Mouse (Mus musculus) ovary, adult 10 weeks (tissue): ENCODE results near the gene Wdr83. TPM values are rescaled to one million over a fixed set of nuclear protein-coding genes. Genes with fewer than 3 reads are reported as not detected.

ENCODE experiments used
- polyA plus RNA-seq: library from polyadenylated mRNA; stranded (reverse); fragments of 350-450 nt; fragmentation: Illumina TruSeq; extraction: RNeasy Lipid Tissue Mini Kit (QIAGEN cat#74804); gene quantifications from one replicate; pipeline ENCODE4 v1.2.3, GENCODE M21; 2014

The Wdr83 gene
- polyA plus RNA-seq, result 1.00 TPM

GRCm38 (mm10) chr8:85081216-85081555 is at the start of gene Wdr83:
TSS of gene Wdr83 (minus strand) at chr8:85081306.

GRCm38 (mm10) chr8:85122995-85123394 is 41.9 kb upstream of the Wdr83 start, which contains the start of gene Zfp791:
TSS of gene Zfp791 (minus strand) at chr8:85123095.

GRCm38 (mm10) chr8:85083108-85083813 is 2.2 kb upstream of the Wdr83 start, which contains the start of gene Man2b1:
TSS of gene Man2b1 (plus strand) at chr8:85083270.

GRCm38 (mm10) chr8:85080532-85081215 is 432 bp downstream of the Wdr83 start, which contains the start of gene Wdr83os:
TSS of gene Wdr83os (plus strand) at chr8:85080740.

GRCm38 (mm10) chr8:85071514-85072281 is 9.4 kb downstream of the Wdr83 start, which contains the start of gene Dhps:
TSS of gene Dhps (plus strand) at chr8:85071757.

GRCm38 (mm10) chr8:85067982-85068381 is 13.1 kb downstream of the Wdr83 start, which contains the start of gene Gm5741:
TSS of gene Gm5741 (minus strand) at chr8:85067982.

GRCm38 (mm10) chr8:85059879-85060616 is 21.1 kb downstream of the Wdr83 start, which contains the start of gene Fbxw9:
TSS of gene Fbxw9 (plus strand) at chr8:85060055.

GRCm38 (mm10) chr8:85036718-85037365 is 44.3 kb downstream of the Wdr83 start, which contains the start of gene Tnpo2:
TSS of gene Tnpo2 (plus strand) at chr8:85036915.

GRCm38 (mm10) chr8:85026670-85027515 is 54.2 kb downstream of the Wdr83 start, which contains the start of gene Trir:
TSS of gene Trir (plus strand) at chr8:85026823.

GRCm38 (mm10) chr8:85025098-85025932 is 55.8 kb downstream of the Wdr83 start, which contains the start of gene Asna1:
TSS of gene Asna1 (minus strand) at chr8:85025281.

Other genes with a start within 250 kb of the Wdr83 start
- gene Gadd45gip1, start 249.8 kb downstream of the Wdr83 start, polyA plus RNA-seq, result 1.1 TPM
- gene Rad23a, start 240.6 kb downstream of the Wdr83 start, polyA plus RNA-seq, result 3.2 TPM
- 1,005 TPM for gene Calr, start 234.4 kb downstream of the Wdr83 start, polyA plus RNA-seq
- 4.1 TPM for gene Farsa, start 224.3 kb downstream of the Wdr83 start, polyA plus RNA-seq
- gene Syce2, start 209.2 kb downstream of the Wdr83 start, polyA plus RNA-seq, result 32.4 TPM
- 32.8 TPM for gene Gcdh, start 187.4 kb downstream of the Wdr83 start, polyA plus RNA-seq
- gene Klf1, start 179.4 kb downstream of the Wdr83 start, polyA plus RNA-seq, result not detected
- gene Dnase2a, start 172.7 kb downstream of the Wdr83 start, polyA plus RNA-seq, result 2.5 TPM
- not detected for gene Mast1, start 143.9 kb downstream of the Wdr83 start, polyA plus RNA-seq
- gene Rtbdn, start 134.3 kb downstream of the Wdr83 start, polyA plus RNA-seq, result not detected
- not detected for gene Gm49661, start 111.9 kb downstream of the Wdr83 start, polyA plus RNA-seq
- gene Prdx2, start 111.7 kb downstream of the Wdr83 start, polyA plus RNA-seq, result 36.9 TPM
- gene Rnaseh2a, start 111.5 kb downstream of the Wdr83 start, polyA plus RNA-seq, result 2.6 TPM
- gene Junb, start 102.6 kb downstream of the Wdr83 start, polyA plus RNA-seq, result 0.34 TPM
- gene Hook2, start 90.7 kb downstream of the Wdr83 start, polyA plus RNA-seq, result 2.3 TPM
- not detected for gene Best2, start 66.8 kb downstream of the Wdr83 start, polyA plus RNA-seq
- gene Asna1, start 56.0 kb downstream of the Wdr83 start, polyA plus RNA-seq, result 6.7 TPM
- 5.3 TPM for gene Trir, start 54.5 kb downstream of the Wdr83 start, polyA plus RNA-seq
- gene Tnpo2, start 44.4 kb downstream of the Wdr83 start, polyA plus RNA-seq, result 14.1 TPM
- 1.5 TPM for gene Fbxw9, start 21.3 kb downstream of the Wdr83 start, polyA plus RNA-seq
- gene Gm5741, start 13.3 kb downstream of the Wdr83 start, polyA plus RNA-seq, result not detected
- 19.0 TPM for gene Dhps, start 9.5 kb downstream of the Wdr83 start, polyA plus RNA-seq
- 2.8 TPM for gene Wdr83os, start 566 bp downstream of the Wdr83 start, polyA plus RNA-seq
- 6.1 TPM for gene Man2b1, start 2.0 kb upstream of the Wdr83 start, polyA plus RNA-seq
- 11.3 TPM for gene Zfp791, start 41.8 kb upstream of the Wdr83 start, polyA plus RNA-seq
- gene Cks1brt, start 70.6 kb upstream of the Wdr83 start, polyA plus RNA-seq, result not detected
- not detected for gene Olfr371, start 144.7 kb upstream of the Wdr83 start, polyA plus RNA-seq
- gene Orc6, start 218.3 kb upstream of the Wdr83 start, polyA plus RNA-seq, result 80.2 TPM
- 426 TPM for gene Vps35, start 218.5 kb upstream of the Wdr83 start, polyA plus RNA-seq